Mouse (Mus musculus) spleen, adult 18-20 months (tissue): ENCODE results near the gene Rtl6.

Source experiments
- DNase-seq, 2 experiments: peaks; one replicate each; pipeline ENCODE4 v3.0.0; 2022; ENCODE audit warnings: mixed read lengths in 2 of 2

The Rtl6 gene

GRCm38 (mm10) chr15:84536611-84537010 lies 21.0 kb downstream of the Rtl6 start:
- no peak for DNase-seq

DNA sequence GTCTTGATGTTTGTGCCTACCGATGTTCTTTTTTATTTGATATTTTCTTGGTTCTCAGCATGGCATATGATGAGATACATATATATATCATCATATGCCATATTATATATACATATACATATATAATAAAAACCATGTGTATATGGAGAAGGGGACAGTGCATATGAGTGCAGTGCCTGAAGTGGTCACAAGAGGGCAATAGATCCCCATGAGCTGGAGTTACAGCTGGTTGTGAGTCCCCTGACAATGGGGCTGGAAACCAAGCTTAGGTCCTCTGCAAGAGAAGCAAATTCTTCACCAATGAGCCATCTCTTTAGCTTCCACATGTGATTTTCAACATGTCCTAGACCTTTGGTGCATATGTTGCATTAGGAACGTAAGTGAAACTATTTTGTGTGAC lies 21.7 kb downstream of the Rtl6 start:
- DNase-seq: peak; percentile 18 to 56

GRCm38 (mm10) chr15:84532211-84532610 lies 25.4 kb downstream of the Rtl6 start:
- no peak for DNase-seq

- no peak for DNase-seq
Measured at GRCm38 (mm10) chr15:84531535-84531934, 26.1 kb downstream of the Rtl6 start.

DNA sequence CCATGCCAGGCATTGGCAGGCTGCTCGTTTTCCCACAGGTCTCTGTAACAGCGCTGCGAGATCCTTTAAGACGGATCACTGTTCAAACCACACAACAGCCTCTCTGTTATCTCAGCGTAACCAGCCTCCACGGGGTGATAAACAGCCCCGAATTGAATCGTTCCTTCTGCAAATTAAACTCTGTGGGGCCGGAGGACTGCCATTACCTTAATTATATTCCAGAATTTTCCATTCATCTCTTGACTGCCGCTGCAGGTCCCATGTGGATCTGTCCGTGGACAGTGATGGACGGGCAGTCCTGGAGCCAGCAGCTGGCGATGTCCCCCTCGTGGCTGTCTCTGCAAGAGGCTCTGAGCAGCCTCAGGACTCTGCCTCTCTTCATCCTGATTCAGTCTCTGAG lies 30.7 kb downstream of the Rtl6 start:
- DNase-seq: no peak

- DNase-seq: no peak
Measured at GRCm38 (mm10) chr15:84525222-84525883, 32.3 kb downstream of the Rtl6 start.

GRCm38 (mm10) chr15:84522953-84523689 lies 34.5 kb downstream of the Rtl6 start:
- no peak for DNase-seq

- no peak for DNase-seq
Measured at GRCm38 (mm10) chr15:84521486-84521885, 36.1 kb downstream of the Rtl6 start.

DNA sequence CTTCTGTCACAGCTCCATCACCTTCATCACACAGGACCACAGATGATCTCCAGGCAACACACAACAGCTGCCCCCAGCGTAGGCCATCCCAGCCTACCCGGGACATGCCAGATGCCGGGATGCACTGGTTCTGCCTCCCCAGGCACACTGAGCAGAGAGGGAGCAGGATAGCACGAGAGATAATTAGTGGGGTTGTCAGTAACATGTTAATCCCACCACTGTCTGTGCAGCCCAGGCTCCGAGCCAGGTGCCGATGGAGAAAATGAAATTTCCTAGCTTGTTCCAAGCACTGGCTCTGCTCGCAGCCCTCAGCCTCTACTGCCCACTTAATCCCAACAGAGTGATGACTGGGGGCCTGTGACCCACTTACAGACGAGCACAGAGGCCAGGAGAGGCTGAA lies 39.1 kb downstream of the Rtl6 start:
- DNase-seq: no peak

DNA sequence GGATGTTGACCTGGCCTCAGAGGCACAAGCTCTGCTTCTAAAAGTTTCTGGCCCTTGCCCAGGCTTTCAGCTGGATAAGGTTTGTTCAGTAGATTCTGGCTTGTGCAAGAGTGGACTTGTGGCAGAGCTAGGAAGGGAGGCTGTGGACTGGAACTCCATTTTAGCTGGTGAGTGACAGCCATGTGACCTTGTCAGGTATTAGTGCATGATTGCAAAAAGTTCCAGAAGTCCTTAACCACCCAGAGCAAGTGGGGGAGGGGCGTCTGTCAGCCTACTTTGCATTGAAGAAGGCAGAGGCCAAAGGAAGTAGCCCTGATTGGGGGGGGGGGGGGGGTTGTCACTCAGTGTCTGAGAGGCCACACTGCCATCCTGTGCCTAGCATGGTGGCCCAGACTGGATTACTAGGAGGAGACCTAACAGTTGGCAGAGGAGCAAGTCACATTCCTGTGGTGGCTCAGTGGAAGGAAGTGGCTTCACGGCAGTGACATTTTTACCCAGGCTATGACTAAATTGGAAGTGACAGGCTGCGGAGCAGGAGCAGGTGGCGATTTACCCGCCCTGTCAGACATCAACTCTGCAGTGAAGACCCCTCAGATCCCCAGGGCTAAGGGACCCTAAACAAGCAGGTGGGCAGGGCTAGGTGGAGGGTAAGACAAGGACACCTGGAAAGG lies 44.9 kb downstream of the Rtl6 start:
- peak; percentile 47 to 58 for DNase-seq

DNA sequence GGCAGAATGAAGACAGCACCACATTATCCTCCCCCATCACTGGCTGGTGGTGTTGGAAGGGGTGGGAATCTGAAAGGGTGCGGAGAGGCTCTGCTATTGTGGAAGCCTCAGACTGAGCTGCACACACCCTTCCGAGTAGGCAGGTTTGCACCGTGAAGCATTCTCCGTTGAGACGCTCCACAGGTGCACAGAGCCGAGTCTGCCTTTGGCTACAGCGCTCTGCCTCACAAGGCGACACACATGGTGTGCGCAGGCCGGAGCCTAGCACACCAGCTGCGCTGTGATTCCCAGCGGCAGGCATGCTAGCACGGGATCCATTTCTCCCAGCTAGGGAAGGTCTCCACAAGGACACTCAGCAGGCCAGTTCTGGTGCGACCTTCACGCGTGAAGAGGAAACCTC lies 47.6 kb downstream of the Rtl6 start:
- DNase-seq: no peak

GRCm38 (mm10) chr15:84509161-84509560 lies 48.5 kb downstream of the Rtl6 start:
- no peak for DNase-seq

GRCm38 (mm10) chr15:84506026-84506425 lies 51.6 kb downstream of the Rtl6 start:
- no peak for DNase-seq

DNA sequence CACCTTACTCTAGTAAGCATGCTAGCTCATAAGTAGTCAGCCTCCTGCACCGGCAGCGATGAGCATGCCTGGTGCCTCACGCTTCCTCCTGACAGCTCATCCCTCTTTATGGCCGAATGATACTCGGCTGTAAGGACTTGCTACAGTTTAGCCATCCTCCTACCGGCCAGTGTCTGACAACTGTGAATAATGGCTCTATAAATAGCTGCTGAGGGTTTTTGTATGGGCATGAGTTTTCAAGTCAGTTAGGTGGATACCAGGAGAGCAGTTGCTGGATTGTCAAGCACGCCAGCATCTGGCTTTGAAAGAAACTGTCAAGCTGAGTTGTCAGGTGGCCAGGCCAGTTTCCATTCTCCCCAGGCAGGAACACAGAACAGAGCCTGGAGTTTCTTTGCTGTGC lies 52.7 kb downstream of the Rtl6 start:
- no peak for DNase-seq
